ENCODE assay signal across 28 mouse cellular contexts in the genomic region with DNA sequence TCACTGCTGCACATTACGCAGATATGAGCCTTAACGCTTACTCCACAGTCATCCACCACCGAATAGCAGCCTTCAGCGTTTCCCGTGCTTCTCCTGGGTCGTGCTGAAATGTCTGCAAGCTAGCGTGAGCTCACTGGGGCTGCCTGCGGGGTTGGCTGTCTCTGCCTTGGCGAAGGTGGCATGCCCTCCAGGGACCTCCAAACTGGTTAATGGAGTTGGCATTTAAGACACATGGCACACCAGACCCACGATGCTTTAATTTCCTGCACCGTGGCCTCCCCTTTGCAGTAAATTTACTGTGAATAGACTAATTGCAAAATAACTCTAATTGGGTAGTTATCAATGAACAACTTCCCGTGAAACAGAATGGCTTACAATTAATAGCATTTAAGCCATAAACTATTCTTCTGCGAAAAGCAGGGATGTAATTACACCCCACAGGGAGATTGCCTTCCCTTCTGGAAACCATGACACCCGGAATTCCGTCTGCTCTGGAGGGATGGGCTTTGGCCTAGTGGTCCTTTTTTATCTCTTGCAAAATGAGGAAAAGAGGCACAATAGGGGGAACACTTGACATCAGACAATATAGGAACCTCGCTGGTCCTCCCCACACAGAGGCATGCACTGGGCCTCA.
A peak's percentile ranks its signal among the peaks of the same experiment; 100 is the strongest.
DNase-seq lines count a peak whose midpoint lies in the region; ATAC-seq lines count a peak whose summit lies in the region.
"Had no signal": no experiment of that assay in that cellular context is flagged by ENCODE, and none has a peak within 500 bp of the region (broad histone marks: within the 10 kb centered on the region; RNA-seq: fewer than 3 reads in every experiment).

No protein-coding gene starts in this region.

- DNase-seq in hindbrain, embryonic 10.5 days (ENCODE audit: low spot score), result no peak
- DNase-seq in hindbrain, embryonic 11.5 days (ENCODE audit: low spot score), result no peak
- no peak for DNase-seq in liver, embryonic 11.5 days (ENCODE audit: low spot score)
- DNase-seq: adrenal gland, postnatal 25 days; cerebellum, adult 8-10 months; embryo, embryonic 11 days; gastrocnemius, postnatal 25 days; heart, adult 11 months; heart, postnatal 4 days; kidney, adult 11 months; kidney, postnatal 36 days; retina, postnatal 1 day; right cerebral cortex, postnatal 14 days had no signal

- peaks cover 31% of the 10 kb centered on the region for H3K4me1 ChIP-seq in hindbrain, embryonic 10.5 days (replicated peaks)
- H3K4me1 ChIP-seq in hindbrain, embryonic 11.5 days (replicated peaks; ENCODE audit: control insufficient read depth, insufficient read depth, low read length), result no peaks in the 10 kb centered on the region
- peaks cover 34% of the 10 kb centered on the region for H3K4me1 ChIP-seq in forebrain, embryonic 12.5 days
- H3K4me1 ChIP-seq in forebrain, embryonic 15.5 days, result peaks cover 59% of the 10 kb centered on the region
- peaks cover 14% of the 10 kb centered on the region for H3K4me1 ChIP-seq in neural tube, embryonic 14.5 days (ENCODE audit: control insufficient read depth, insufficient read depth, low read length)
- H3K4me1 ChIP-seq in liver, embryonic 11.5 days (replicated peaks; ENCODE audit: control insufficient read depth, insufficient read depth, low read length), result no peaks in the 10 kb centered on the region

- H3K4me3 ChIP-seq in hindbrain, embryonic 10.5 days, result no peak overlapping the region
- no peak overlapping the region for H3K4me3 ChIP-seq in hindbrain, embryonic 11.5 days (ENCODE audit: low read depth, low read length)
- no peak overlapping the region for H3K4me3 ChIP-seq in forebrain, embryonic 12.5 days (replicated peaks)
- H3K4me3 ChIP-seq in forebrain, embryonic 15.5 days, result no peak overlapping the region
- H3K4me3 ChIP-seq in neural tube, embryonic 14.5 days (ENCODE audit: low read depth, low read length), result no peak overlapping the region
- H3K4me3 ChIP-seq in liver, embryonic 11.5 days (ENCODE audit: low read depth, low read length), result no peak overlapping the region
- H3K4me3 ChIP-seq: embryonic facial prominence, embryonic 13.5 days; hindbrain, embryonic 15.5 days; layer of hippocampus, adult 2 months; left cerebral cortex, adult 2 months; lung, embryonic 15.5 days; neural tube, embryonic 12.5 days had no signal

- peak overlapping the region; percentile 56; the same call in 1 of the 2 replicates for H3K27ac ChIP-seq in hindbrain, embryonic 10.5 days
- no peak overlapping the region for H3K27ac ChIP-seq in hindbrain, embryonic 11.5 days (ENCODE audit: low read depth, low read length)
- no peak overlapping the region for H3K27ac ChIP-seq in forebrain, embryonic 12.5 days
- H3K27ac ChIP-seq in forebrain, embryonic 15.5 days (replicated peaks), result 0 out of 2 replicates have a peak overlapping the region, but pooled peaks have one; percentile 16
- H3K27ac ChIP-seq in neural tube, embryonic 14.5 days (ENCODE audit: low read depth, low read length), result no peak overlapping the region
- H3K27ac ChIP-seq in liver, embryonic 11.5 days (ENCODE audit: low read depth, low read length), result no peak overlapping the region
- H3K27ac ChIP-seq: embryonic facial prominence, embryonic 13.5 days; hindbrain, embryonic 15.5 days; layer of hippocampus, adult 2 months; left cerebral cortex, adult 2 months; lung, embryonic 15.5 days; neural tube, embryonic 12.5 days had no signal

- WGBS in hindbrain, embryonic 10.5 days, result 76% methylated on average over 16 of the region's 16 CpGs
- 81% methylated on average over 16 of the region's 16 CpGs for WGBS in hindbrain, embryonic 11.5 days
- 49% methylated on average over 16 of the region's 16 CpGs for whole genome bisulfite sequencing in forebrain, embryonic 12.5 days
- WGBS in forebrain, embryonic 15.5 days, result 17% methylated on average over 16 of the region's 16 CpGs
- 17% methylated on average over 16 of the region's 16 CpGs for WGBS in neural tube, embryonic 14.5 days
- WGBS in liver, embryonic 11.5 days, result 84% methylated on average over 16 of the region's 16 CpGs

- H3K9me3 ChIP-seq in hindbrain, embryonic 10.5 days, result no peaks in the 10 kb centered on the region
- H3K9me3 ChIP-seq in hindbrain, embryonic 11.5 days (ENCODE audit: control insufficient read depth, low read length), result no peaks in the 10 kb centered on the region
- no peaks in the 10 kb centered on the region for H3K9me3 ChIP-seq in forebrain, embryonic 12.5 days
- no peaks in the 10 kb centered on the region for H3K9me3 ChIP-seq in forebrain, embryonic 15.5 days
- H3K9me3 ChIP-seq in neural tube, embryonic 14.5 days (ENCODE audit: control insufficient read depth, low read length), result no peaks in the 10 kb centered on the region
- no peaks in the 10 kb centered on the region for H3K9me3 ChIP-seq in liver, embryonic 11.5 days (ENCODE audit: control insufficient read depth, low read length)
- H3K9me3 ChIP-seq: embryonic facial prominence, embryonic 13.5 days; hindbrain, embryonic 15.5 days; lung, embryonic 15.5 days; neural tube, embryonic 12.5 days had no signal

- H3K9ac ChIP-seq in hindbrain, embryonic 11.5 days (ENCODE audit: low read depth, low read length), result no peak overlapping the region
- H3K9ac ChIP-seq in forebrain, embryonic 12.5 days, result no peak overlapping the region
- H3K9ac ChIP-seq in forebrain, embryonic 15.5 days (replicated peaks), result no peak overlapping the region
- H3K9ac ChIP-seq in neural tube, embryonic 14.5 days (replicated peaks; ENCODE audit: low read depth, low read length), result no peak overlapping the region
- H3K9ac ChIP-seq in liver, embryonic 11.5 days (ENCODE audit: low read depth, low read length), result no peak overlapping the region
- H3K9ac ChIP-seq: embryonic facial prominence, embryonic 13.5 days; hindbrain, embryonic 15.5 days; lung, embryonic 15.5 days; neural tube, embryonic 12.5 days had no signal

- ATAC-seq in hindbrain, embryonic 11.5 days (ENCODE audit: low FRiP score), result no peak
- ATAC-seq in forebrain, embryonic 12.5 days (ENCODE audit: low FRiP score), result peak; percentile 63; the same call in 1 of the 2 replicates
- ATAC-seq in forebrain, embryonic 15.5 days (replicated peaks), result peak; percentile 73
- ATAC-seq in neural tube, embryonic 14.5 days (ENCODE audit: low read depth), result peak; percentile 48; the same call in 1 of the 2 replicates
- no peak for ATAC-seq in megakaryocyte, adult 5-6 weeks (ENCODE audit: poor library complexity, severe bottlenecking)
- ATAC-seq in liver, embryonic 11.5 days (replicated peaks; ENCODE audit: low FRiP score), result no peak
- ATAC-seq: CD4-positive, CD25-positive, alpha-beta regulatory T cell, adult 4 months; inflammation-experienced regulatory T-cells, adult 6 months; midbrain, embryonic 16.5 days had no signal

- no peaks in the 10 kb centered on the region for H3K27me3 ChIP-seq in hindbrain, embryonic 10.5 days (ENCODE audit: insufficient read depth, poor library complexity, severe bottlenecking)
- no peaks in the 10 kb centered on the region for H3K27me3 ChIP-seq in hindbrain, embryonic 11.5 days (ENCODE audit: control insufficient read depth, insufficient read depth, low read length)
- H3K27me3 ChIP-seq in forebrain, embryonic 12.5 days, result peaks cover 26% of the 10 kb centered on the region; the same call in 1 of the 2 replicates
- H3K27me3 ChIP-seq in forebrain, embryonic 15.5 days, result no peaks in the 10 kb centered on the region
- H3K27me3 ChIP-seq in neural tube, embryonic 14.5 days (ENCODE audit: control insufficient read depth, insufficient read depth, low read length), result peaks cover 3% of the 10 kb centered on the region; the same call in 1 of the 2 replicates
- no peaks in the 10 kb centered on the region for H3K27me3 ChIP-seq in liver, embryonic 11.5 days (replicated peaks; ENCODE audit: control insufficient read depth, insufficient read depth, low read length)
- H3K27me3 ChIP-seq: embryonic facial prominence, embryonic 13.5 days; hindbrain, embryonic 15.5 days; lung, embryonic 15.5 days; neural tube, embryonic 12.5 days had no signal

- no peak overlapping the region for H3K4me2 ChIP-seq in hindbrain, embryonic 11.5 days (replicated peaks; ENCODE audit: low read depth, low read length)
- no peak overlapping the region for H3K4me2 ChIP-seq in forebrain, embryonic 12.5 days
- no peak overlapping the region for H3K4me2 ChIP-seq in forebrain, embryonic 15.5 days (replicated peaks)
- no peak overlapping the region for H3K4me2 ChIP-seq in neural tube, embryonic 14.5 days (ENCODE audit: low read depth, low read length)
- no peak overlapping the region for H3K4me2 ChIP-seq in liver, embryonic 11.5 days
- H3K4me2 ChIP-seq: embryonic facial prominence, embryonic 13.5 days; heart, embryonic 11.5 days; hindbrain, embryonic 15.5 days; lung, embryonic 15.5 days; midbrain, embryonic 11.5 days; neural tube, embryonic 12.5 days had no signal

- H3K36me3 ChIP-seq in hindbrain, embryonic 10.5 days, result no peaks in the 10 kb centered on the region
- H3K36me3 ChIP-seq in hindbrain, embryonic 11.5 days (ENCODE audit: control insufficient read depth, insufficient read depth, low read length), result no peaks in the 10 kb centered on the region
- H3K36me3 ChIP-seq in forebrain, embryonic 12.5 days (replicated peaks), result 0 out of 2 replicates have a peak, but pooled peaks cover 6% of the 10 kb centered on the region
- H3K36me3 ChIP-seq in forebrain, embryonic 15.5 days, result no peaks in the 10 kb centered on the region
- no peaks in the 10 kb centered on the region for H3K36me3 ChIP-seq in neural tube, embryonic 14.5 days (ENCODE audit: control insufficient read depth, insufficient read depth, low read length)
- H3K36me3 ChIP-seq in liver, embryonic 11.5 days (ENCODE audit: control insufficient read depth, insufficient read depth, low read length), result no peaks in the 10 kb centered on the region
- H3K36me3 ChIP-seq: hindbrain, embryonic 15.5 days; lung, embryonic 15.5 days; neural tube, embryonic 12.5 days had no signal

Comparison
In these comparisons a context has a peak if more than half of its experiments do, and no peak if none do; other contexts are left out.
1. H3K27ac ChIP-seq: peak in hindbrain, embryonic 10.5 days (single experiment) and forebrain, embryonic 15.5 days (single experiment); none in hindbrain, embryonic 11.5 days (single experiment), forebrain, embryonic 12.5 days (single experiment), neural tube, embryonic 14.5 days (single experiment) and liver, embryonic 11.5 days (single experiment).
2. ATAC-seq: peak in forebrain, embryonic 12.5 days (single experiment), forebrain, embryonic 15.5 days (single experiment) and neural tube, embryonic 14.5 days (single experiment); none in hindbrain, embryonic 11.5 days (single experiment), megakaryocyte, adult 5-6 weeks (single experiment) and liver, embryonic 11.5 days (single experiment).